Mouse (Mus musculus): ENCODE measurements at regions not wholly inside any gene's neighbourhood (a gene's known extent, or its start where the extent isn't known, plus 50 kb on each side); places are given as distances from the start of the nearest gene placed in this dataset.

- DNase-seq (ENCODE audit: low read depth): no peak
These were observed 294.7 kb upstream of the Cited2 start for GRCm38 (mm10) chr10:17428315-17428714.

- no peak for DNase-seq (ENCODE audit: low read depth)
These were observed 291.9 kb upstream of the Cited2 start for GRCm38 (mm10) chr10:17431068-17431467.

- DNase-seq (ENCODE audit: low read depth): no peak
These were observed 288.9 kb upstream of the Cited2 start for GRCm38 (mm10) chr10:17434098-17434497.

- no peak for DNase-seq (ENCODE audit: low read depth)
These were observed 272.8 kb upstream of the Cited2 start for GRCm38 (mm10) chr10:17450240-17450639.

- no peak for DNase-seq (ENCODE audit: low read depth)
These were observed 252.1 kb upstream of the Cited2 start for GRCm38 (mm10) chr10:17470880-17471279.

- DNase-seq (ENCODE audit: low read depth): no peak
These were observed 250.5 kb upstream of the Cited2 start for GRCm38 (mm10) chr10:17472536-17472935.

GRCm38 (mm10) chr10:17475976-17476375 lies 247.0 kb upstream of the Cited2 start:
- no peak for DNase-seq (ENCODE audit: low read depth)

- no peak for DNase-seq (ENCODE audit: low read depth)
These were observed 246.3 kb upstream of the Cited2 start for GRCm38 (mm10) chr10:17476720-17477119.

GRCm38 (mm10) chr10:17478761-17479632 lies 244.0 kb upstream of the Cited2 start:
- no peak for DNase-seq (ENCODE audit: low read depth)

- no peak for DNase-seq (ENCODE audit: low read depth)
These were observed 240.3 kb upstream of the Cited2 start for GRCm38 (mm10) chr10:17482751-17483150.

GRCm38 (mm10) chr10:17485049-17485449 lies 238.0 kb upstream of the Cited2 start:
- DNase-seq (ENCODE audit: low read depth): no peak

GRCm38 (mm10) chr10:17485515-17485914 lies 237.5 kb upstream of the Cited2 start:
- no peak for DNase-seq (ENCODE audit: low read depth)

GRCm38 (mm10) chr10:17486011-17486410 lies 237.0 kb upstream of the Cited2 start:
- no peak for DNase-seq (ENCODE audit: low read depth)

- DNase-seq (ENCODE audit: low read depth): no peak
These were observed 235.6 kb upstream of the Cited2 start for GRCm38 (mm10) chr10:17487460-17487859.

GRCm38 (mm10) chr10:17491611-17492305 lies 231.3 kb upstream of the Cited2 start:
- DNase-seq (ENCODE audit: low read depth): no peak

GRCm38 (mm10) chr10:17493137-17493536 lies 229.9 kb upstream of the Cited2 start:
- DNase-seq (ENCODE audit: low read depth): no peak

GRCm38 (mm10) chr10:17496831-17497230 lies 226.2 kb upstream of the Cited2 start:
- DNase-seq (ENCODE audit: low read depth): no peak

GRCm38 (mm10) chr10:17510626-17511193 lies 212.3 kb upstream of the Cited2 start:
- no peak for DNase-seq (ENCODE audit: low read depth)

- no peak for DNase-seq (ENCODE audit: low read depth)
These were observed 211.2 kb upstream of the Cited2 start for GRCm38 (mm10) chr10:17511779-17512335.

GRCm38 (mm10) chr10:17512487-17512886 lies 210.5 kb upstream of the Cited2 start:
- no peak for DNase-seq (ENCODE audit: low read depth)

GRCm38 (mm10) chr10:17513756-17514155 lies 209.3 kb upstream of the Cited2 start:
- no peak for DNase-seq (ENCODE audit: low read depth)

- no peak for DNase-seq (ENCODE audit: low read depth)
These were observed 206.9 kb upstream of the Cited2 start for GRCm38 (mm10) chr10:17516068-17516467.
